In the genomic region with DNA sequence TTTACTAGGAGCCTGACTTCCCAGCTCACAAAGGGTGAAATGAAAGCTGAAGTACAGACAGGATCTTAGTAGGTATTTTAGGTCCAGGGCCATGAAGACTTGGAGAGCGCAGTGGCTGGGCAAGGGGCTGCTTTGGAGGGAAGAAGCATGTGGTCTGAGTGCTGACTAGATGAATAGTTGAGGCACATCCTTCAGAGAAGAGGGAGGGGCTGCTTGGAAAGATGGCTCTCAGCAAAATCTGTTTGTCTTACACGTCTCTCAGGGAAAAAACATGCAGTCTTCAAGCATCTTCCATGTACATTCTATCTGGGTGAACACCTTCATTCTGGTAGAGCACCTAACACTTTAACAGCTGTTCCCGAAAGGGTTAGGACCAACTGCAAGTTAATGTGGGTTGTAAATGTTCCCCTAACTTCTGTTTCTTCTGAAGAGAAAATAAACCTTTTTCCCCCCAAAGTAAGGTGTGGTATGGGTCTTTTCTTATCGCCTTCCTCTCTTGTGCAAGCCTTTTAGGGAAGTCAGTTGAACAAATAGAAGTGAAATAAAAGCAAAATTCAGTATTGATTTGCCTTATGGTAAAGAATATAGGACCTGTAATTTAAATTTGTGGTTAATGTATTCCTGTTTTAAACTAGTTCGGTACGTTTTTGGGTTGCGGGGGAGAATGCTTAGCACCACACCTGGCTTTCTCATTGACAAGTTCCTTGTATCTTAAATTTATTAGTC, we compare ENCODE assay signal across 10 mouse cellular contexts. TPM values are rescaled to one million over a fixed set of nuclear protein-coding genes. Genes with fewer than 3 reads are reported as not detected.
A peak's percentile ranks its signal among the peaks of the same experiment; 100 is the strongest.
DNase-seq lines count a peak whose midpoint lies in the region; ATAC-seq lines count a peak whose summit lies in the region.
"Had no signal": no experiment of that assay in that cellular context is flagged by ENCODE, and none has a peak within 500 bp of the region (broad histone marks: within the 10 kb centered on the region; RNA-seq: fewer than 3 reads in every experiment).

No protein-coding gene starts in this region.

- H3K27ac ChIP-seq in forebrain, embryonic 13.5 days = no peak overlapping the region
- H3K27ac ChIP-seq in forebrain, embryonic 16.5 days (ENCODE audit: low read length) = no peak overlapping the region
- H3K27ac ChIP-seq in midbrain, embryonic 10.5 days (replicated peaks) = no peak overlapping the region
- H3K27ac ChIP-seq in midbrain, embryonic 16.5 days (ENCODE audit: low read length) = no peak overlapping the region
- no peak overlapping the region for H3K27ac ChIP-seq in hindbrain, embryonic 16.5 days (ENCODE audit: low read depth, low read length)
- no peak overlapping the region for H3K27ac ChIP-seq in neural tube, embryonic 13.5 days (replicated peaks)

- no peak overlapping the region for H3K4me3 ChIP-seq in forebrain, embryonic 13.5 days
- no peak overlapping the region for H3K4me3 ChIP-seq in forebrain, embryonic 16.5 days (replicated peaks; ENCODE audit: low read length)
- H3K4me3 ChIP-seq in midbrain, embryonic 10.5 days = 0 out of 2 replicates have a peak overlapping the region, but pooled peaks have one; percentile 23
- no peak overlapping the region for H3K4me3 ChIP-seq in midbrain, embryonic 16.5 days (ENCODE audit: low read depth, low read length)
- H3K4me3 ChIP-seq in hindbrain, embryonic 16.5 days (ENCODE audit: low read length) = no peak overlapping the region; the same call in 1 of the 2 replicates
- no peak overlapping the region for H3K4me3 ChIP-seq in neural tube, embryonic 13.5 days

- intact Hi-C loops in left cerebral cortex, postnatal 25 days (cut with DNase I) = no loop called here

- no peak overlapping the region for H3K9ac ChIP-seq in forebrain, embryonic 13.5 days
- no peak overlapping the region for H3K9ac ChIP-seq in forebrain, embryonic 16.5 days (replicated peaks; ENCODE audit: low read depth, low read length)
- H3K9ac ChIP-seq in midbrain, embryonic 16.5 days (ENCODE audit: low read depth, low read length) = no peak overlapping the region
- H3K9ac ChIP-seq in hindbrain, embryonic 16.5 days (ENCODE audit: low read depth, low read length) = no peak overlapping the region
- no peak overlapping the region for H3K9ac ChIP-seq in neural tube, embryonic 13.5 days

- H3K36me3 ChIP-seq in forebrain, embryonic 13.5 days (ENCODE audit: poor library complexity, severe bottlenecking) = peaks cover 46% of the 10 kb centered on the region
- peaks cover 2% of the 10 kb centered on the region; the same call in 1 of the 2 replicates for H3K36me3 ChIP-seq in forebrain, embryonic 16.5 days (ENCODE audit: control insufficient read depth, insufficient read depth)
- peaks cover 70% of the 10 kb centered on the region for H3K36me3 ChIP-seq in midbrain, embryonic 10.5 days
- H3K36me3 ChIP-seq in midbrain, embryonic 16.5 days (ENCODE audit: control insufficient read depth, insufficient read depth, low read length) = peaks cover 7% of the 10 kb centered on the region
- H3K36me3 ChIP-seq in hindbrain, embryonic 16.5 days (ENCODE audit: control insufficient read depth, insufficient read depth, low read length) = peaks cover 5% of the 10 kb centered on the region; the same call in 1 of the 2 replicates
- H3K36me3 ChIP-seq in neural tube, embryonic 13.5 days = peaks cover 56% of the 10 kb centered on the region

- H3K9me3 ChIP-seq in forebrain, embryonic 13.5 days (replicated peaks) = no peaks in the 10 kb centered on the region
- H3K9me3 ChIP-seq in forebrain, embryonic 16.5 days (ENCODE audit: control insufficient read depth, low read length) = no peaks in the 10 kb centered on the region
- no peaks in the 10 kb centered on the region for H3K9me3 ChIP-seq in midbrain, embryonic 10.5 days (replicated peaks)
- H3K9me3 ChIP-seq in midbrain, embryonic 16.5 days (replicated peaks; ENCODE audit: control insufficient read depth, low read length, poor library complexity, severe bottlenecking) = no peaks in the 10 kb centered on the region
- H3K9me3 ChIP-seq in hindbrain, embryonic 16.5 days (ENCODE audit: control insufficient read depth, low read length) = no peaks in the 10 kb centered on the region
- H3K9me3 ChIP-seq in neural tube, embryonic 13.5 days = no peaks in the 10 kb centered on the region

- no peak for DNase-seq in midbrain, embryonic 10.5 days (ENCODE audit: low spot score)
- DNase-seq in left cerebral cortex, postnatal 25 days (ENCODE audit: low spot score in 2 of 2) = no peak
- DNase-seq: cerebellum, adult 8-10 months; lung, postnatal 10 days had no signal

- H3K4me2 ChIP-seq in forebrain, embryonic 13.5 days = peak overlapping the region; percentile 10; the same call in 1 of the 2 replicates
- no peak overlapping the region for H3K4me2 ChIP-seq in forebrain, embryonic 16.5 days (ENCODE audit: low read length)
- no peak overlapping the region for H3K4me2 ChIP-seq in midbrain, embryonic 16.5 days (ENCODE audit: low read length)
- H3K4me2 ChIP-seq in hindbrain, embryonic 16.5 days (ENCODE audit: low read length) = 0 out of 2 replicates have a peak overlapping the region, but pooled peaks have one; percentile 10
- H3K4me2 ChIP-seq in neural tube, embryonic 13.5 days = peak overlapping the region; percentile 93

- no peaks in the 10 kb centered on the region for H3K27me3 ChIP-seq in forebrain, embryonic 13.5 days
- no peaks in the 10 kb centered on the region for H3K27me3 ChIP-seq in forebrain, embryonic 16.5 days (replicated peaks; ENCODE audit: control insufficient read depth, insufficient read depth, low read length)
- H3K27me3 ChIP-seq in midbrain, embryonic 10.5 days (ENCODE audit: low read depth, poor library complexity, severe bottlenecking) = no peaks in the 10 kb centered on the region
- no peaks in the 10 kb centered on the region for H3K27me3 ChIP-seq in midbrain, embryonic 16.5 days (ENCODE audit: control insufficient read depth, insufficient read depth, low read depth, low read length)
- H3K27me3 ChIP-seq in hindbrain, embryonic 16.5 days (replicated peaks; ENCODE audit: control insufficient read depth, insufficient read depth, low read length) = no peaks in the 10 kb centered on the region
- H3K27me3 ChIP-seq in neural tube, embryonic 13.5 days = no peaks in the 10 kb centered on the region

- H3K4me1 ChIP-seq in forebrain, embryonic 13.5 days = peaks cover 66% of the 10 kb centered on the region
- H3K4me1 ChIP-seq in forebrain, embryonic 16.5 days (replicated peaks; ENCODE audit: control insufficient read depth, insufficient read depth, low read length) = peaks cover 41% of the 10 kb centered on the region
- peaks cover 51% of the 10 kb centered on the region for H3K4me1 ChIP-seq in midbrain, embryonic 10.5 days
- peaks cover 46% of the 10 kb centered on the region for H3K4me1 ChIP-seq in midbrain, embryonic 16.5 days (ENCODE audit: control insufficient read depth, insufficient read depth, low read length)
- peaks cover 37% of the 10 kb centered on the region for H3K4me1 ChIP-seq in hindbrain, embryonic 16.5 days (ENCODE audit: control insufficient read depth, insufficient read depth, low read depth, low read length)
- H3K4me1 ChIP-seq in neural tube, embryonic 13.5 days (replicated peaks) = peaks cover 75% of the 10 kb centered on the region

- 89% methylated on average over 7 of the region's 7 CpGs for WGBS in forebrain, embryonic 13.5 days
- WGBS in forebrain, embryonic 16.5 days = 87% methylated on average over 7 of the region's 7 CpGs
- WGBS in midbrain, embryonic 10.5 days = 93% methylated on average over 7 of the region's 7 CpGs
- 87% methylated on average over 7 of the region's 7 CpGs for whole genome bisulfite sequencing in midbrain, embryonic 16.5 days
- WGBS in hindbrain, embryonic 16.5 days = 84% methylated on average over 7 of the region's 7 CpGs
- 81% methylated on average over 7 of the region's 7 CpGs for WGBS in neural tube, embryonic 13.5 days

- no peak for ATAC-seq in forebrain, embryonic 13.5 days
- no peak for ATAC-seq in forebrain, embryonic 16.5 days
- no peak for ATAC-seq in midbrain, embryonic 16.5 days
- no peak for ATAC-seq in hindbrain, embryonic 16.5 days
- no peak for ATAC-seq in neural tube, embryonic 13.5 days (ENCODE audit: low read depth)
- ATAC-seq in monocyte, adult 5-6 weeks (replicated peaks; ENCODE audit: insufficient number of reproducible peaks, low FRiP score, low TSS enrichment, poor library complexity, severe bottlenecking) = no peak

RNA-seq across cellular contexts. Expression of a gene that starts 4.3 kb away (rescaled TPM):
- polyA plus RNA-seq in forebrain, embryonic 13.5 days (2015; fragmentation: Nextera tagmentation; extraction: Ambion mirVana) = 40.3 and 44.0 TPM in 2 replicates
- polyA plus RNA-seq in forebrain, embryonic 16.5 days (2015; fragmentation: Nextera tagmentation; extraction: Ambion mirVana) = 43.4 and 48.3 TPM in 2 replicates
- polyA plus RNA-seq in midbrain, embryonic 10.5 days (2016; fragmentation: Nextera tagmentation; extraction: Ambion mirVana) = 41.9 and 47.6 TPM in 2 replicates
- 37.9 and 43.1 TPM in 2 replicates for polyA plus RNA-seq in midbrain, embryonic 16.5 days (2015; fragmentation: Nextera tagmentation; extraction: Ambion mirVana)
- polyA plus RNA-seq in hindbrain, embryonic 16.5 days (2015; fragmentation: Nextera tagmentation; extraction: Ambion mirVana) = 20.2 and 39.4 TPM in 2 replicates
- polyA plus RNA-seq in neural tube, embryonic 13.5 days (2015; fragmentation: Nextera tagmentation; extraction: Ambion mirVana) = 57.1 and 58.8 TPM in 2 replicates
- total RNA-seq in left cerebral cortex, postnatal 25 days (2021) = 10 to 100 TPM; 58.4 to 59.6 TPM
- total RNA-seq in monocyte, adult 5-6 weeks (2017) = 678 to 973 TPM (median 884 TPM) in 3 replicates

RNA-seq across cellular contexts. Expression of a gene that starts 24.8 kb away (rescaled TPM):
- 0.53 and 0.80 TPM in 2 replicates for polyA plus RNA-seq in forebrain, embryonic 13.5 days (2015; fragmentation: Nextera tagmentation; extraction: Ambion mirVana)
- polyA plus RNA-seq in forebrain, embryonic 16.5 days (2015; fragmentation: Nextera tagmentation; extraction: Ambion mirVana) = 0.48 and 1.2 TPM in 2 replicates
- 0.78 and 1.4 TPM in 2 replicates for polyA plus RNA-seq in midbrain, embryonic 10.5 days (2016; fragmentation: Nextera tagmentation; extraction: Ambion mirVana)
- 0.80 and 1.0 TPM in 2 replicates for polyA plus RNA-seq in midbrain, embryonic 16.5 days (2015; fragmentation: Nextera tagmentation; extraction: Ambion mirVana)
- polyA plus RNA-seq in hindbrain, embryonic 16.5 days (2015; fragmentation: Nextera tagmentation; extraction: Ambion mirVana) = 1.4 and 2.4 TPM in 2 replicates
- 0.71 and 1.4 TPM in 2 replicates for polyA plus RNA-seq in neural tube, embryonic 13.5 days (2015; fragmentation: Nextera tagmentation; extraction: Ambion mirVana)
- 1 to 10 TPM; 4.1 to 4.6 TPM for total RNA-seq in left cerebral cortex, postnatal 25 days (2021)
- total RNA-seq in monocyte, adult 5-6 weeks (2017) = 0.38 to 7.2 TPM (median 0.53 TPM) in 3 replicates

RNA-seq across cellular contexts. Expression of a gene that starts 38.1 kb away (rescaled TPM):
- 98.1 and 108 TPM in 2 replicates for polyA plus RNA-seq in forebrain, embryonic 13.5 days (2015; fragmentation: Nextera tagmentation; extraction: Ambion mirVana)
- polyA plus RNA-seq in forebrain, embryonic 16.5 days (2015; fragmentation: Nextera tagmentation; extraction: Ambion mirVana) = 113 and 124 TPM in 2 replicates
- polyA plus RNA-seq in midbrain, embryonic 10.5 days (2016; fragmentation: Nextera tagmentation; extraction: Ambion mirVana) = 90.1 and 101 TPM in 2 replicates
- polyA plus RNA-seq in midbrain, embryonic 16.5 days (2015; fragmentation: Nextera tagmentation; extraction: Ambion mirVana) = 128 and 131 TPM in 2 replicates
- polyA plus RNA-seq in hindbrain, embryonic 16.5 days (2015; fragmentation: Nextera tagmentation; extraction: Ambion mirVana) = 109 and 118 TPM in 2 replicates
- polyA plus RNA-seq in neural tube, embryonic 13.5 days (2015; fragmentation: Nextera tagmentation; extraction: Ambion mirVana) = 96.1 and 104 TPM in 2 replicates
- 100 to 1,000 TPM; 366 to 382 TPM for total RNA-seq in left cerebral cortex, postnatal 25 days (2021)
- total RNA-seq in monocyte, adult 5-6 weeks (2017) = 127 to 153 TPM (median 131 TPM) in 3 replicates

Comparison
In these comparisons a context has a peak if more than half of its experiments do, and no peak if none do; other contexts are left out.
1. H3K4me2 ChIP-seq: peak in forebrain, embryonic 13.5 days (single experiment), hindbrain, embryonic 16.5 days (single experiment) and neural tube, embryonic 13.5 days (single experiment); none in forebrain, embryonic 16.5 days (single experiment) and midbrain, embryonic 16.5 days (single experiment).